Mouse (Mus musculus): Measurements from ENCODE around the gene Fam205a4. TPM values are rescaled to one million over a fixed set of nuclear protein-coding genes. Genes with fewer than 3 reads are reported as not detected.
"Not testable (repeated sequence)": the region's sequence is repeated elsewhere in the genome, so short reads cannot be mapped to it uniquely, and the experiment has no call there.

Fam205a4 gene
- not detected for polyA plus RNA-seq (2012; fragmentation: generic; extraction: Trizol)

- not testable (repeated sequence) for H3K36me3 ChIP-seq (ENCODE audit: control insufficient read depth, insufficient read depth); H3K79me2 ChIP-seq (ENCODE audit: control insufficient read depth, insufficient read depth); H3ac ChIP-seq (ENCODE audit: control insufficient read depth, insufficient read length)
These were observed at the start of gene Fam205a4 for GRCm38 (mm10) chr4:41965758-41966157. Gene Fam205a4, plus strand, starts transcription at chr4:41966058.

GRCm38 (mm10) chr4:41941272-41941671 is 24.6 kb upstream of the Fam205a4 start, which contains the start of gene Gm20878:
Gene Gm20878, plus strand, starts transcription at chr4:41941572.
- not testable (repeated sequence) for H3ac ChIP-seq (ENCODE audit: control insufficient read depth, insufficient read length); H3K79me2 ChIP-seq (ENCODE audit: control insufficient read depth, insufficient read depth); H3K4me3 ChIP-seq; H3K27me3 ChIP-seq (ENCODE audit: control insufficient read depth, insufficient read depth, insufficient read length); H3K4me2 ChIP-seq (ENCODE audit: low read depth); H3K36me3 ChIP-seq (ENCODE audit: control insufficient read depth, insufficient read depth)

More at GRCm38 (mm10) chr4:41965758-41966157, at the start of gene Fam205a4:
- H3K27me3 ChIP-seq (ENCODE audit: control insufficient read depth, insufficient read depth, insufficient read length); H3K4me2 ChIP-seq (ENCODE audit: low read depth); H3K4me3 ChIP-seq: not testable (repeated sequence)

Other genes with a start within 250 kb of the Fam205a4 start
- gene Dctn3, start 242.9 kb upstream of the Fam205a4 start, polyA plus RNA-seq (2012; fragmentation: generic; extraction: Trizol): 155 TPM
- gene Arid3c, start 234.9 kb upstream of the Fam205a4 start, polyA plus RNA-seq (2012; fragmentation: generic; extraction: Trizol): not detected
- 2.1 TPM for gene Galt, start 210.8 kb upstream of the Fam205a4 start, polyA plus RNA-seq (2012; fragmentation: generic; extraction: Trizol)
- 98.6 TPM for gene Sigmar1, start 209.9 kb upstream of the Fam205a4 start, polyA plus RNA-seq (2012; fragmentation: generic; extraction: Trizol)
- gene Ccl27a, start 191.8 kb upstream of the Fam205a4 start, polyA plus RNA-seq (2012; fragmentation: generic; extraction: Trizol): not detected
- gene Gm21541, start 62.4 kb upstream of the Fam205a4 start, polyA plus RNA-seq (2012; fragmentation: generic; extraction: Trizol): not detected
- not detected for gene Gm20878, start 24.5 kb upstream of the Fam205a4 start, polyA plus RNA-seq (2012; fragmentation: generic; extraction: Trizol)
- not detected for gene Gm21093, start 68.7 kb downstream of the Fam205a4 start, polyA plus RNA-seq (2012; fragmentation: generic; extraction: Trizol)
- not detected for gene Gm3893, start 125.1 kb downstream of the Fam205a4 start, polyA plus RNA-seq (2012; fragmentation: generic; extraction: Trizol)
- not detected for gene Gm13304, start 148.8 kb downstream of the Fam205a4 start, polyA plus RNA-seq (2012; fragmentation: generic; extraction: Trizol)
- not detected for gene Gm13306, start 187.4 kb downstream of the Fam205a4 start, polyA plus RNA-seq (2012; fragmentation: generic; extraction: Trizol)
- not detected for gene Gm13305, start 202.5 kb downstream of the Fam205a4 start, polyA plus RNA-seq (2012; fragmentation: generic; extraction: Trizol)